Mouse (Mus musculus): ENCODE data around the gene Homer1. TPM values are rescaled to one million over a fixed set of nuclear protein-coding genes. Genes with fewer than 3 reads are reported as not detected.

Gene Homer1
- polyA plus RNA-seq, 1 experiment from 2014 or later = 13.2 TPM

Other genes with a start within 250 kb of the Homer1 start
- 5.6 and 5.7 TPM in 2 replicates for gene Cmya5, start 154.9 kb upstream of the Homer1 start, polyA plus RNA-seq (2015; fragmentation: Nextera tagmentation; extraction: Ambion mirVana)
- 32.2 and 39.0 TPM in 2 replicates for gene Tent2, start 107.2 kb upstream of the Homer1 start, polyA plus RNA-seq (2015; fragmentation: Nextera tagmentation; extraction: Ambion mirVana)
- 5.9 and 6.9 TPM in 2 replicates for gene Jmy, start 200.2 kb downstream of the Homer1 start, polyA plus RNA-seq (2015; fragmentation: Nextera tagmentation; extraction: Ambion mirVana)

Data from heart, embryonic 15.5 days (tissue).